Mouse (Mus musculus) layer of hippocampus, adult 9-11 months (tissue): ENCODE measurements around the gene Kirrel2.
"Not testable (repeated sequence)": the region's sequence is repeated elsewhere in the genome, so short reads cannot be mapped to it uniquely, and the experiment has no call there.

ENCODE experiments used
- DNase-seq: peaks from one replicate; pipeline ENCODE4 v3.0.0; 2022

Kirrel2 gene

GRCm38 (mm10) chr7:30457629-30458330 is at the start of gene Kirrel2, which contains the start of gene Nphs1:
TSS of gene Kirrel2 (minus strand) at chr7:30457690.
TSS of gene Nphs1 (plus strand) at chr7:30458315.
- peak; percentile 77 for DNase-seq

DNA sequence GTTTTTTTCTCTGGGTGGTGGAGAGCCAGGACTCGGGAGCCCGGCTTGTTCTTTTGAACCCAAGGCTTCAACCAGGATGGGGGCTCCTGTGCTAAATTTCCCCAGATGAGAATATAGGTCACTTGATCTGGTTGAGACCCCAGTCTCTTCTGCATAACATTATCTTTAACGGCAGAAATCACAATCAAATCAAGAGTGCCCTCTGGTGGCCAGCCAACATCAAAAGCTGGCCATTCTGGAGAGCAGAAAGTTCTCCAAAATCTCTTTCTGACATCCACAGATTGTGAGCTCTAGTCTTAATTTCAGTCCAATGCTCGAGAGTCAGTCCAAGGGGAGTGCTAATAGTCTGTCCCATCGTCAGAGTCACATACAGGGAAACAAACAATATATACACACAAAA is 43.7 kb upstream of the Kirrel2 start:
- not testable (repeated sequence) for DNase-seq

DNA sequence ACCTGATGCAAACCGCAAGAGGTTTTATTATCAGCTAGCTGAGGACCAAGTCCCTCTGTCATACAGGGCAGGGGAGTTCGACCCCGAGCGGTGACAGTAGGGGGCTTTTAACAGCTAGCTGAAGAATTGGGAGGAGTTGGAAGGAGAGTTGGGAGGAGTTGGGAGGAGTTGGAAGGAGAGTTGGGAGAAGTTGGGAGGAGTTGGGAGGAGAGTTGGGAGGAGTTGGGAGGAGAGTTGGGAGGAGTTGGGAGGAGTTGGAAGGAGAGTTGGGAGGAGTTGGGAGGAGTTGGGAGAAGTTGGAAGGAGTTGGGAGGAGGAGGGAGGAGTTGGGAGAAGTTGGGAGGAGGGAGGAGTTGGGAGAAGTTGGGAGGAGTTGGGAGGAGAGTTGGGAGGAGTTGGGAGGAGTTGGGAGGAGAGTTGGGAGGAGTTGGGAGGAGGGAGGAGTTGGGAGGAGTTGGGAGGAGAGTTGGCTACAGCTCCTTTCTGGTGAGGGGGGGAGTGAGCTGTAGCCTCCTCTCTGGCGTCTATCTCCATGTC is 38.1 kb upstream of the Kirrel2 start:
- not testable (repeated sequence) for DNase-seq

DNA sequence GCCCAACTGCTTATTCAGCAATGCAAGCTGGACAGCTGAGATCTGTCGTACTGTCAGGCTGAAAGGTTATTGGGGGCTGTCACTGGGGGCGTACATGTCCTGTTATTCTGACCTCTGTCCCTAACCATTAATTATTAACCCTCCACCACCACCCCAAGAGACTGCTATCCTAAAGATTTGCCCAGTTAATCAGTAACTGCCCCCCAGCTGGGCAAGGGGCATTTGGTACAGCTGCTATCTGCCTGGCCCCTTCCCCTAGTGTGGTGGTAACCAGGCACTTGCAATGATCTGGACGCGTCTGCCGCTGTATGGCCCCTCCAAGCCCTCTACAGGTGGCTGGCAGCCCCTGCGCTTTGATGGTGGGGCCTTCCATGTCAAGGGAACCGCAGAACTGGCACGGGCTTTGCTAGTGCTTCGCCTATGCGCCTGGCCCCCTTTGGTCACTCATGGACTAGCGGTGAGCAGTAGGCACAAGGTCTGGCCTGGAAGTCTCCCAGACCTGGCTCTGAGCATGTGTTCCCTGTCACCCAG is 36.0 kb upstream of the Kirrel2 start, which contains the start of gene Prodh2:
Gene Prodh2 (plus strand): TSS at position 222 of the 531 bp plus-strand sequence.
- DNase-seq = no peak

- DNase-seq = peak; percentile 59
These were observed 35.3 kb upstream of the Kirrel2 start for GRCm38 (mm10) chr7:30492765-30493164.

GRCm38 (mm10) chr7:30490957-30491307 is 33.4 kb upstream of the Kirrel2 start:
- DNase-seq = no peak

GRCm38 (mm10) chr7:30490251-30490956 is 32.9 kb upstream of the Kirrel2 start:
- DNase-seq = peak; percentile 65

- DNase-seq = no peak
These were observed 26.8 kb upstream of the Kirrel2 start for GRCm38 (mm10) chr7:30484250-30484649.

DNA sequence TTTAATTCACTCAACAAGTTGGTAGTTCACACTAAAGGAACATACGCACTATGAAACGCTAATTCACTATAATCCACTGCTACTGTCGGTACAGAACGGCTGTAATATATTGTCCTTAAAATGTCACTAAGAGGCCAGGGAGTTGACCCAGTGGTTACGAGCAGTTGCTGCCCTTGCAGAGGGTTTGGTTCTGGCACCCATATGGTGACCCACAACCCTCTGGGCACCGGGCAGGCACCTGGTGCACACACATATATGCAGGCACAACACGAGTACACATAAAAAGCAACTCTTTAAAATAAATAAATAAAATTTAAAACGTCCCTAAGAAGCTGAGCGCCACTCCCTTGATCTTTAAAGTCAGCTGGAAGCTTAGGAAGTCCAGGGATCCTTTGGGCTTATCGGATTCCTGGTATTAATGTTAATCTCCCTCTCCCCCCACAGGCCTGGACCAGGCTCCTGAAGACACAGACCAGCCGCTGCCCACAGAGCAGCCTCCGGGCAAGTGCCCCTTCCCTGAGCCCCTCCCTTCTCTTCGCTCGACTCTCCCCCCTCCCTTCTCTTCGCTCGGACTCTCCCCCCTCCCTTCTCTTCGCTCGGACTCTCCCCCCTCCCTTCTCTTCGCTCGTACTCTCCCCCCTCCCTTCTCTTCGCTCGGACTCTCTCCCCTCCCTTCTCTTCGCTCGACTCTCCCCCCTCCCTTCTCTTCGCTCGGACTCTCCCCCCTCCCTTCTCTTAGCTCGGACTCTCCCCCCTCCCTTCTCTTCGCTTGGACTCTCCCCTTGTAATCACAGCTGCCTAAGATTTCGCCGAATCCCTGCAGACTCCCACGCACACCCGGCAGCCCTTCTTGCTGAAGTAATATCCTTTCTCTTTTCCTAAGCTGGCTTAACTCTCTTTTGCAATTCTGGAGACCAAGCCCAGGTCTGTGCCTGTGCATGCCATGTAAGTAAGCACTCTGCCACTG is 20.2 kb upstream of the Kirrel2 start:
- peak; percentile 61 for DNase-seq

DNA sequence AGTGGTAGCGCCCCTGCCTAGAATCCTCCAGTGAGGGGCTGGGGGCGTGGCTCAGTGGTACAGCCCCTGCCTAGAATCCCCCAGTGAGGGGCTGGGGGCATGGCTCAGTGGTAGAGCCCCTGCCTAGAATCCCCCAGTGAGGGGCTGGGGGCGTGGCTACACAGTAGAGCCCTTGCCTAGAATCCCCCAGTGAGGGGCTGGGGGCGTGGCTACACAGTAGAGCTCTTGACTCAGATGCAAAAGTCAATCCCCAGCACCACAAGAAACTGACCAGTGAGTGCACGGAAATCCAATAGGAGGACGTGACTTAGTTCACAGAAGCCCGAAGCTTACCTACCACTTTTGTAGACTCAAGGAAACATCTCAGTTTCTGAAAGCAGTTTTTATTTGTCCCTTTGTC is 18.6 kb upstream of the Kirrel2 start:
- not testable (repeated sequence) for DNase-seq

DNA sequence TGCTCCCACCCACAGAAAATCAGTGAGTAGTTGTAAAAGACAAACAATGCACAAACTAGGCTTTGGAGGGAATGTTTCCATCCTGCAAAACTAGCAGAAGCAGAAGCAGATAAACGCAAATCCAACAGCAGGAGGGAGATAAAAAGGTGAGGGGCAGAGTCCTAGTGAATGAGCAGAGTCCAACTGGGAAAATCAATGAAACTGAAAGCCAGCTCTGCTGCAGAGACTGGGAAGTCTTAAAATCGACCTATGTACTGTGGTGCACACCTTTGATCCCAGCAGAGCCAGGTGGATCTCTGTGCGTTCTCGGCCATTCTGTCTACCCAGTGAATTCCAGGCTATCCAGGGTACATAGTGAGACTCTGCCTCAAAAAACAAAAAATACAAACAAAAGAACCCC is 17.5 kb upstream of the Kirrel2 start:
- DNase-seq = no peak

DNA sequence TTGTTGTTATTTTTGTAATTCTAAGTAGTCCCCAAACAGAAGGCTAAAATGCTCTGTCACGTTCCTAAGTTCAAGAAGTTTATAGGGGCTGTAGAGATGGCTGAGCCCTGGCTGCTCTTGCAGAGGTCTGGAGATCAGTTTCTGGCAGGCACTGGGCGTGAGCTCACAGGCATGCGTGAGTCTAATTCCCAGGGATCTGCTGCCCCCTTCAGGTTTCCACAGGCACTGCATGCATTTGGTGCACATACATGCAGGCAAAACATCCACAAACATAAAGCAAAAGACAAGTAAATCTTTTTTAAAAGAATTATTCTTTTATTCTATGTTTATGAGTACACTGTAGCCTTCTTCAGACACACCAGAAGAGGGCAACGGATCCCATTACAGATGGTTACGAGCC is 14.9 kb upstream of the Kirrel2 start:
- no peak for DNase-seq

DNA sequence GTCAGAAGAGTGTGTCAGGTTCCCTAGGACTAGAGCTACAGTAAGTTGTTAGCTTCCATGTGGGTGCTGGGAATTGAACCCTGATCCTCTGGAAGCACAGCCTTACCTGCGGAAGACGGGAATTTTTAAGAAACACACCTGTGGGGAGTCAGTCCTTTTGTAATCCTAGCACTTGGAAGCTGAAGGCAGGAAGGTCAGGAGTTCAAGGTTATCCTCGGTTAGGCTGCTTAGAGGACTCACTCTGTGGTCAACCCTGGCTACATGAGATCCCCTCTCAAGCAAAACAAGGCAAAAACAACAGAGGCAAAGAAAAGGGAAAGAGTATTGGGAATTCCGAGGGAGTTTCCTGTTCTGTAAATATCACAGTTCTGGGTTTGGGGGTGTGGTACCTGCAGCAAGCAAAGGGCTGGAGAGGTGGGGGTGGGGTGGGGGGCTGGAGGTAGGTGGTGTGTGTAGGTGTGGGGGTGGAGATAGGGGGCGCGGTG is 7.4 kb upstream of the Kirrel2 start:
- no peak for DNase-seq

DNA sequence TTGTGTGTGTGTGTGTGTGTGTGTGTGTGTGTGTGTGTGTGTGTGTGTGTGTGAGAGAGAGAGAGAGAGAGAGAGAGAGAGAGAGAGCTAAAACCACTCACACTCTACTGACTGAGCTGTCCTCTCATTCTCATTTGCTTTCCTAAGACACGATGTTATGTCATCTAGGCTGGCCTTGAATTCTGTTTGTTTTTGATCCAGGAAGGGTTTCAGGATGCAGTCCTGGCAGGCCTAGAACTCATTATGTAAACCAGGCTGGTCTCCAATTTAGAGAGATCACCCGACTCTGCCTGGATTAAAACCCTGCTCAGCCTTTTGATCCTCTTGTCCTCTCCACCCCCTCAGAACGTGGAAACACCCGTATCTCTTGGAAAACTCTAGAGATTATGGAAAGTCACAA is 6.5 kb upstream of the Kirrel2 start:
- DNase-seq = no peak

DNA sequence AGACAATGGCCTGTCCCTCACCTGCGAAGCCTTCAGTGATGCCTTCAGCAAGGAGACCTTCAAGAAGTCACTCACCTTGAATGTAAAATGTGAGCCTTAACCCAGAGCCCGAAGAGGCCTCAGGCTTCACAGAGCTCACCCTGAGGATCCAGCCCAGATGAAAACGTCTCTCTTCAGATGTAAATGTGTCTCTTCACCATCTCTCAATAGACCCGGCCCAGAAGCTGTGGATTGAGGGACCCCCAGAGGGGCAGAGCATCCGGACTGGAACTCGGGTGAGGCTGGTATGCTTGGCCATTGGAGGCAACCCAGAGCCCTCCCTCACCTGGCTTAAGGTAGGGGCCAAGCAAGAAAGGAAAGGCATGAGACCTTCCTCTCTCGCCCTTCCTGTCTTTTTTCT is 6.1 kb upstream of the Kirrel2 start:
- DNase-seq = no peak

DNA sequence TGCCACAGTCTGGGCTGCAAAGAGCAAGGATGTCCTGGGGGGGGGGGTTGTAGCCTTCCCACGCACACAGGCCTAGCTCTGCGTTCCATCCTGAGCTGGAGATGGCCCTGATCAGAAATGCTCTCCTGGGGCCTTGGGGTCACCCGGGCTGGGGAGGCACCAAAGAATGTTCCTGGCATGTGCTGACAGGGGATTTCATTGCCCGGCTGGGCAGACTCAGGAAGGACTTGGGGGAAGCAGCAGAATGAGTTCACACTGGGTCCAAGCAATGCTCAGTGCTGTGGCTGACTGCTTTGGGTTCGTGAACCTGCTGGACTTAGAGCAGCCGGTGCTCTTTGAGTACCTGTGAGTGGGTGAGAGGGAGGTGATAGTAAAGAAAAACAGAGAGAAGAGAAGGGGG is 2.0 kb upstream of the Kirrel2 start:
- DNase-seq = no peak

DNA sequence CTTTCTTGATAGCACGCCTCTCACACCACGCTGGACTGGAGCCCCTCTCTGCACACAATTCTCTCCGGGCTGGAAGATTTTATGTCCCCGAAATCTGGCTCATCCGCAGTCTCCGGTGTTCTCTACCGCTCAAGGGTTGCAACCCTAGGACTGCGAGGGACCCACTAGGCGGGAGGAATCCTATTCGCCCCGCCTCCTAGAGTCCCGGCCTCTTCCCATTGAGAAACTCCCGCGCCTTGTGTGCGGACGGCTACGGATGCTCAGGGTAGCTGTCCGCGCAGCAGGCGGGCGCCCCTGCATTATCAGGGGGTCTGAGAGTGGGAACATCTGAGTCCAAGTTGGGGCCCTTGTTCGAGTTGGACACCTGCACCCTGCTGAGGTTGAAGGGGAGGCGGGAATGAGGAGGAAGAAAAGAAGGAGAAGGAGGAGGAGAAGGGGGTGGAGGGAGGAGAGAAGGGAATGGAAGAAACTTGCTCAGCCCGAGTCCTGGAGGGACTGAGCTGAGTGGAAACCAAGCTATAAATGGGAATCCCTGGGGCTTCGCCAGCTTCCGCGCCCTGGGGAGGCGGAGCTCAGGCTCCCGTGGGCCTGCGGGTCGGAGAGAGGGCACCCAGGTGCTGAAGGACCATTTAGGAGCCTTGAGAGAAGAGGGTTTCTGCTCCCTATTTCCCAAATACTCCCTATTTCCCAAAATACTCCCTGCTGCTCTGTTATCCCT is 420 bp downstream of the Kirrel2 start:
- DNase-seq = no peak

DNA sequence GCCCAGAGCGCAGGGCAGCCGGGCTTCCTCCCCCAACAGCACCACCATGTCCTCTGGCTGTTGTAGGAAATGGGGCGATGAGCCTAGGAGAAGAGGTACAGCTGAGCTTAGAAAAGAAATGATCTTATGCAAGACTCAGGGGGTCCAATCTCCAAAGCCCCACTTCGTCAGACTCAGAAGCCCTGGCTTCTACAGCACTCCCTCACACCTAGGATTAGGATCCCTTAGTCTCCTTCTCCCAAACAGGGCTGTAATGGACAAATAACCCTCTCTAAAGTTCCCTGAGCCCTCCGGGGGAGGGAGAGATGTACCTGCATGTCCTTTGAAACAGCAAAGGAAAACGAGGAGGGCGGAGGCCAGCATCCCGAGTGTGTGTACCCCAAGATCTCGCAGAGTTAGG is 1.0 kb downstream of the Kirrel2 start:
- no peak for DNase-seq

- DNase-seq = no peak
These were observed 3.2 kb downstream of the Kirrel2 start for GRCm38 (mm10) chr7:30454259-30454658.

DNA sequence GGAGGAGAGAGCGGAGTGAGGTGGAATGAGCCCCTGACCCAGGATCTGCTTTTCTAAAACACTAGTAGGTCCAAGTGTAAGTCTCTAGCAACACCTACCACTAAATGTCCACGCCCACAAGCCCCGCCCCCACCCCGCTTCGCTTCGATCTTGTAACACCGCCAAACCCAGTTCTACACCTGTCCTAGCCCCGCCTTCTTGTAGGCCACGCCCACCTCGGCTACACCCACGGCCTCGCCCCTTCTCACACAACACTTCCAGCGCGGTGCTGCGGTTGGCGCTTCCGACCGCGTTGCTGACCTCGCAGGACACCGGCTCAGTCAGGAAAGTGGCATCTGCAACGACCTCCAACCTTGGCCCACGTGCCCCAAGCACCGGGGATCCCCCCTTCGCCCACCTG is 3.7 kb downstream of the Kirrel2 start:
- DNase-seq = no peak

DNA sequence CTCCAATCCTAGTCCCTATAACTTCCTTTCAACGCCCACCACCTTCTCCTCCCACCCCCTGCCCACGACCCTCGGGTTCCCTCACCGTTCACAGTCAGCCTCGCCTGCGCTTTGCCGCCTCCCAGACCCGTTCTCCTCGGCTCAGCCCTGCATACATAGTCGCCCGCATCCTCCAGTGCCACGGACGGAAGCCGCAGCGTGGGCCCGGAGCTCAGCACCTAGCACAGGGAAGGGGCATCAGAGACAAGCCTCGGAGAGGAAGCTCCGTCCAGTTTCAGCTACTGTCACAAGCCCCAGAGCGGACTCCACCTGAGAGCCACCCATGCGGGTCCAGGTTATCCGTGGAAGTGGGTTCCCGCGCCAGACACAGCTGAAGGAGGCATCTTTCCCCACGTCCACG is 4.2 kb downstream of the Kirrel2 start:
- DNase-seq = no peak

DNA sequence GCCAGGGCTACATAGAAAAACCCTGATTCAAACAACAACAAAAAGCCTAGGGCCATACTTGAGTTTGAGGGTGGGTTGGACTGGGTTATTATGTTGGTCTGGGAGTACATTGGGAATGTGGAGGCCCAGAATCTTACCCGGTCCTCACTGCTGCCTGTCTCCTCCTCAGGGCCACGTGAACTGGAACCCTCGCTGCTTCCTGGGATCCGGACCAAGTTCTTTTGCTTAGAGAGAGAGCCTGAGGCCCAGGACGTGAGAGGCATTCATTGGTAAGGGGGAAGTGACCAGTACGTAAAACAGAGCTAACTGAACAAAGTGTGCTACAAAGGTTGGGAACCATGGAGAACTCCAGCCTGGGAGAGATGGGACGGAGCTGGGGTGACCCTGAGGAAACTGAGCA is 7.2 kb downstream of the Kirrel2 start:
- DNase-seq = no peak
